Mouse (Mus musculus): ENCODE measurements around the gene Mcoln3. TPM values are rescaled to one million over a fixed set of nuclear protein-coding genes. Genes with fewer than 3 reads are reported as not detected.

The Mcoln3 gene
- polyA plus RNA-seq, 1 experiment from 2014 or later: 6.3 TPM

DNA sequence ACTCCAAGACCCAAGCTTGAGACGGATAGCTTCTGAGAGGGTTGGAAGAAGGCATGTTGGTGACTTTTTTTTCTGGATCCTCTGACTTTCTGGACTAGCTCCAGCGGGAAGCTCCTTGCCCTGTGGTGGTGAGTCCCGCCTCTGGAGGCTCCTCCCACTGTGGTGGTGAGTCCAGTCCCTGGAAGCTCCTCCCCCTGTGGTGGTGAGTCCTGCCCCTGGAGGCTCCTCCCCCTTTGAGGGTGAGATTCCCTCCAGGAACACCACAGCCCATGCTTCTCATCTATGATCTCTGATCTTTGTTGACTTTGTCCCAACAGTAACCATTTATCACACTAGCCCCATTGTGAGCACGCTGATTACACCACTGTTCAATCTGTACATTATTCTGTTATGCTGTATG lies 44.9 kb downstream of the Mcoln3 start:
- no peak overlapping the region for H3K4me2 ChIP-seq (ENCODE audit: low read depth, severe bottlenecking)
- no peaks in the 10 kb centered on the region for H3K9me3 ChIP-seq (ENCODE audit: control insufficient read depth, low read length)
- H3K27me3 ChIP-seq (ENCODE audit: control insufficient read depth, insufficient read depth, low read length): no peaks in the 10 kb centered on the region
- no peak overlapping the region for H3K9ac ChIP-seq (ENCODE audit: low read length)
- H3K27ac ChIP-seq (replicated peaks; ENCODE audit: low read depth, low read length): no peak overlapping the region
- no peaks in the 10 kb centered on the region for H3K4me1 ChIP-seq (ENCODE audit: control insufficient read depth, insufficient read depth, low read length)
- ATAC-seq (ENCODE audit: insufficient number of reproducible peaks, low FRiP score, low TSS enrichment, low read depth) (no peak), DNase-seq (ENCODE audit: low spot score) (no peak)
- H3K4me3 ChIP-seq (ENCODE audit: low read depth, low read length): no peak overlapping the region
- WGBS: 83% methylated on average over 4 of the region's 4 CpGs
- H3K36me3 ChIP-seq (ENCODE audit: control insufficient read depth, insufficient read depth, low read length): no peaks in the 10 kb centered on the region

DNA sequence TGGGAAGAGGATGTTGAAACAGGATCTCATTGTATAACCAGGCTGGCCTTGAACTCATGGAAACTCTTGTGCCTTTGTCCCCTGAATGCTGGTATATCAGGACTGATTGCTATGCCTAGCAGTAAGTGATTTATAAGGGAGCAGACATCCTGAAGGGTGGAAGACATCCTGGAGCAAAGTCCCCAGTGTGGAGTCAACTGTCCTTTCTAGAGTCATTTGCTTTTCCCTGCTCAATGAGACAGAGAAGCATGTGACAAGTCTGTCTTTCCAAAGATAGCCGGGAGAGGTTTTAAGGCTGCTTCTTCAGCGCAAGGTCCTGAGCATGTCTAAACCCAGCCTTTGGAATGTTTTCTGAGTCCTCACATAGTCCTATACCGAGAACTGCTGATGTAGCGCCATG lies 52.1 kb downstream of the Mcoln3 start:
- no peak overlapping the region for H3K4me2 ChIP-seq (ENCODE audit: low read depth, severe bottlenecking)
- H3K27me3 ChIP-seq (ENCODE audit: control insufficient read depth, insufficient read depth, low read length): no peaks in the 10 kb centered on the region
- H3K4me1 ChIP-seq (ENCODE audit: control insufficient read depth, insufficient read depth, low read length): no peaks in the 10 kb centered on the region
- no peaks in the 10 kb centered on the region for H3K36me3 ChIP-seq (ENCODE audit: control insufficient read depth, insufficient read depth, low read length)
- 94% methylated on average over 4 of the region's 4 CpGs for WGBS
- no peaks in the 10 kb centered on the region for H3K9me3 ChIP-seq (ENCODE audit: control insufficient read depth, low read length)
- H3K9ac ChIP-seq (ENCODE audit: low read length): no peak overlapping the region
- no peak overlapping the region for H3K4me3 ChIP-seq (ENCODE audit: low read depth, low read length)
- H3K27ac ChIP-seq (replicated peaks; ENCODE audit: low read depth, low read length): no peak overlapping the region
- DNase-seq (ENCODE audit: low spot score) (no peak), ATAC-seq (ENCODE audit: insufficient number of reproducible peaks, low FRiP score, low TSS enrichment, low read depth) (no peak)

DNA sequence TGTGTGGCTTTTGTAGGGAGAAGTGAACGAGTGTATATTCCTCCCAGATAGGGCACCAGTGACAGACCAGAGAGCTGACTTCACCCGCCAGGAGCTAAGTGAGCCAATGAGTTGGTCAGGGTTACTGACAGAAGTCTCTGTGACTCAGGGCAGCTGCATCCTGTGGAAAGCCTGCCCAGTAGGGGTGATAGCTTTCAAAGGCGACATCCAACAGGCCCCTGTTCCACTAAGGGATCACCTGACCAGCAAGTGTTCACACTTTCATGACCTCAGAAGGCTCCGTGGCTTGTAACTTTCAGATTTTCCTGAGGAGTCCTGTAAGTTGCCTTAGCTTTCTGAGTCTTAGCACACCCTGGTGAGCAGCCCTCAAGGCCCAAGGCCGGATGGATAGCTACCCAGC lies 55.8 kb downstream of the Mcoln3 start:
- Histone ChIP-seq H3K4me2 (ENCODE audit: low read depth, severe bottlenecking) (no peak overlapping the region), H3K9me3 (ENCODE audit: control insufficient read depth, low read length) (no peaks in the 10 kb centered on the region), H3K36me3 (ENCODE audit: control insufficient read depth, insufficient read depth, low read length) (no peaks in the 10 kb centered on the region), H3K4me3 (ENCODE audit: low read depth, low read length) (no peak overlapping the region), H3K27me3 (ENCODE audit: control insufficient read depth, insufficient read depth, low read length) (no peaks in the 10 kb centered on the region), H3K9ac (ENCODE audit: low read length) (no peak overlapping the region), H3K27ac (replicated peaks; ENCODE audit: low read depth, low read length) (no peak overlapping the region), H3K4me1 (ENCODE audit: control insufficient read depth, insufficient read depth, low read length) (no peaks in the 10 kb centered on the region)
- DNase-seq (ENCODE audit: low spot score): no peak
- 74% methylated on average over 5 of the region's 5 CpGs for WGBS
- no peak for ATAC-seq (ENCODE audit: insufficient number of reproducible peaks, low FRiP score, low TSS enrichment, low read depth)

DNA sequence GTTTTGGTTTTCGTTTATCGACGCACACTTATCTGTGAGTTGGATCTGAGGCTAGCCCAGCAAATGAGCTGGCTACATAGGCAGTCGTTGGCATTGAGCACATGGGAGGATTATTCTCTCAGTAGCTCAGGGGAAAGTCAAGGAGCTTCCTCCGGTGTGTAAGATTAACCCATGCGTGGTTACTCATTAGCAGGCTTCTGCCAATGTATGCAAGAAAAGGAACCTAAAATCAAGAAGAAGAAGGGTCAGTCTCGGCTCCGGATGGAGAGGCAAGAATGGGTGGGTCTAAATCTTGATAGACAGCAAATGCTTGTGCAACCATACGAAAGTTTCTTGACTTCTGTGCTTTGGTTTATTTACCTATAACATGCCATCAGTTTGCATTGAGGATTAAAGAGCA lies 57.0 kb downstream of the Mcoln3 start:
- WGBS: 91% methylated on average over 9 of the region's 9 CpGs
- no peak overlapping the region for H3K27ac ChIP-seq (replicated peaks; ENCODE audit: low read depth, low read length)
- no peak for DNase-seq (ENCODE audit: low spot score)
- no peaks in the 10 kb centered on the region for H3K36me3 ChIP-seq (ENCODE audit: control insufficient read depth, insufficient read depth, low read length)
- no peaks in the 10 kb centered on the region for H3K9me3 ChIP-seq (ENCODE audit: control insufficient read depth, low read length)
- H3K4me3 ChIP-seq (ENCODE audit: low read depth, low read length): no peak overlapping the region
- H3K4me1 ChIP-seq (ENCODE audit: control insufficient read depth, insufficient read depth, low read length): no peaks in the 10 kb centered on the region
- ATAC-seq (ENCODE audit: insufficient number of reproducible peaks, low FRiP score, low TSS enrichment, low read depth): no peak
- H3K4me2 ChIP-seq (ENCODE audit: low read depth, severe bottlenecking): no peak overlapping the region
- H3K9ac ChIP-seq (ENCODE audit: low read length): no peak overlapping the region
- H3K27me3 ChIP-seq (ENCODE audit: control insufficient read depth, insufficient read depth, low read length): no peaks in the 10 kb centered on the region

DNA sequence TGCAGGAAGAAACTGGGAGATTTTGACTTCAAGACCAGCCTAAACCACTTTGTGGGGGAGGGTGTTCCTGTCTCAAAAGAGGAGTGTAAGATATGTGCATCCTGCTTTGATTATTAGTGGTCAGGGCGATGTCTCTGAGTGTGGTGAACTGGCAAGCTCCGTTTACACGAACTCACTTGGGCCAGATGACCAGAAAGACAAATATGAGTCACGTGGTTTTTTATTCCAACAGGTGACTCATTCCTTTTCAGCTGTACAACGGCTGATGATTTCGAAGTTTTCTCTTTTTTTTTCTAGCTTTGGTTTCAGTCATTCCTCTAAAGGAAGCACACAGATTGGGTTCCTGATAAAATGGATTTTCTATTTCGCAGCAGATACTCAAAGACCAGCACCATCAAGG lies 60.0 kb downstream of the Mcoln3 start:
- no peak for ATAC-seq (ENCODE audit: insufficient number of reproducible peaks, low FRiP score, low TSS enrichment, low read depth)
- DNase-seq (ENCODE audit: low spot score): no peak
- Histone ChIP-seq H3K9ac (ENCODE audit: low read length) (no peak overlapping the region), H3K9me3 (ENCODE audit: control insufficient read depth, low read length) (no peaks in the 10 kb centered on the region), H3K4me2 (ENCODE audit: low read depth, severe bottlenecking) (no peak overlapping the region), H3K36me3 (ENCODE audit: control insufficient read depth, insufficient read depth, low read length) (no peaks in the 10 kb centered on the region), H3K4me3 (ENCODE audit: low read depth, low read length) (no peak overlapping the region), H3K27ac (replicated peaks; ENCODE audit: low read depth, low read length) (no peak overlapping the region), H3K27me3 (ENCODE audit: control insufficient read depth, insufficient read depth, low read length) (no peaks in the 10 kb centered on the region), H3K4me1 (ENCODE audit: control insufficient read depth, insufficient read depth, low read length) (no peaks in the 10 kb centered on the region)
- WGBS: 83% methylated on average over 7 of the region's 7 CpGs

DNA sequence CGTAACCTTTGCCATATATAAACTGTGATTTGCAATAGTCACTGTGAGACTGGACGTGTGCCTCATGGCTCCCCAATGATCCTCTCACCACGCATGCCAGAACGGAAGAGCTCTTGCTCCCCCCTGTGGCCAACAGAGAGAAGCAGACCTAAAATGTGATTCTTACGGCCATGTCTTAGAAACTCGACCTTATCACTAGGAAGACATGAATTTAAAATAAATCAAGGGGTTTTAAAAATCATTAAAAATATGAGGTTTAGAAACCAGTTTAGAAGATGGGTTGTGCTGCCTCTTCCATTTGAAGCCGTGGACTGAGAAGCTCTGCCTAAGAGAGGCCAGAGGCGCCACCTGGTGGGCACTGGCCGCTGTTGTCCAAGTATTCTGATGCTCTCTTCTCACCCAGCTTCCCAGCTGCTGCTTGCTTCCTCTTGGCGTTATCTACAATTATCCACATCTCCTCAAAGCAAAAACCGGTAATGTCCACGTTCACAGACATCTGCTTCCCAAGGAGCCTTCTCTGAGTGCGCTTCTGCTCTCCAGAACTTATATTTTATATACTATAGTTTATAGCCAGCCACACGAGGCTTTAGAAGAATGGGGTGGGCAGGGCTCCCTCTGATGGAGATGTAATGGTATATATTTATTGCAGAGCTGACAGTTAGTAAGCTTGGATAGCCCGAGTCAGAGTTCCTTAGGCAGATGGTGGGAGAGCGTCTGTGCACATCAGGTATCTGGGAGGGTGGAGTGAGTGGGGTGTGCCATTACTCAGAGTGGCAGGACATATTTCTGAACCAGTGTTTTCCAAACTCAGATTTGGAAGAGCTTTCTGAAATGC lies 60.7 kb downstream of the Mcoln3 start:
- Histone ChIP-seq H3K4me1 (ENCODE audit: control insufficient read depth, insufficient read depth, low read length) (no peaks in the 10 kb centered on the region), H3K4me3 (ENCODE audit: low read depth, low read length) (no peak overlapping the region), H3K9ac (ENCODE audit: low read length) (no peak overlapping the region), H3K9me3 (ENCODE audit: control insufficient read depth, low read length) (no peaks in the 10 kb centered on the region), H3K27ac (replicated peaks; ENCODE audit: low read depth, low read length) (no peak overlapping the region), H3K36me3 (ENCODE audit: control insufficient read depth, insufficient read depth, low read length) (no peaks in the 10 kb centered on the region), H3K27me3 (ENCODE audit: control insufficient read depth, insufficient read depth, low read length) (no peaks in the 10 kb centered on the region), H3K4me2 (ENCODE audit: low read depth, severe bottlenecking) (peak overlapping the region; percentile 39)
- DNase-seq (ENCODE audit: low spot score) (peak; percentile 87), ATAC-seq (ENCODE audit: insufficient number of reproducible peaks, low FRiP score, low TSS enrichment, low read depth) (peak; percentile 61)
- WGBS: 5% methylated on average over 16 of the region's 16 CpGs

DNA sequence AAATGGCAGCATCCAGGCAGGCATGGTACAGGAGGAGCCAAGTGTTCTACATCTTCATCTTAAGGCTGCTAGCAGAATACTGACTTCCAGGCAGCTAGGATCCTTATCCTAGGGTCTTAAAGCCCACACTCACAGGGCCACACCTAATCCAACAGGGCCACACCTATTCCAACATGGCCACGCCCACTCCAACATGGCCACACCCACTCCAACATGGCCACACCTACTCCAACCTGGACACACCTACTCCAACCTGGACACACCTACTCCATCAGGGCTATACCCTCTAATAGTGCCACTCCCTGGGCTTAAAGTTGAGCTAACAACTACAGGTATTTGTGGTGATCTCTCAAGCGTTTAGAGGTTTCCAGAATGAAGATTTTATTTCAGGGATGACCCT lies 63.1 kb downstream of the Mcoln3 start:
- H3K36me3 ChIP-seq (ENCODE audit: control insufficient read depth, insufficient read depth, low read length): no peaks in the 10 kb centered on the region
- WGBS: 36% methylated on average over 2 of the region's 2 CpGs
- no peak for DNase-seq (ENCODE audit: low spot score)

DNA sequence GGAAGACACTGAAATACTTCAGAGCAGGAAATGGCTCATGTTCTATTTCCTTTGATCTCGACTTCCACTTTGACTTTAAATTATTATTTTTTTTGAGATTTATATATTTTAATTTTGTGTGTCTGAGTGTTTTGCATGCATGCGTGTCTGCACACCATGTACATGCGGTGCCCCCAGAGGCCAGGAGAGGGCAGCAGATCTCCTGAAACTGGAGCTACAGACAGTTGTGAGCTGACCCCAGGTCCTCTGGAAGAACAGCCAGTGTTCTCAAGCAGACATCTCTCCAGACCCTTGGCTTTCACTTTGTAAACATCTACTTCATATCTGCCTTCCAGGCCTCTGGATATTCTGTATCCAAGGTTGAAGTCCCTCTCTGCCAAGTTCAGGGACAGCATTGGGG lies 63.7 kb downstream of the Mcoln3 start:
- H3K4me3 ChIP-seq (ENCODE audit: low read depth, low read length): no peak overlapping the region
- peak; percentile 76 for DNase-seq (ENCODE audit: low spot score)
- no peaks in the 10 kb centered on the region for H3K4me1 ChIP-seq (ENCODE audit: control insufficient read depth, insufficient read depth, low read length)
- 41% methylated on average over 3 of the region's 3 CpGs for WGBS
- no peak overlapping the region for H3K4me2 ChIP-seq (ENCODE audit: low read depth, severe bottlenecking)
- no peaks in the 10 kb centered on the region for H3K27me3 ChIP-seq (ENCODE audit: control insufficient read depth, insufficient read depth, low read length)
- no peak overlapping the region for H3K27ac ChIP-seq (replicated peaks; ENCODE audit: low read depth, low read length)
- H3K36me3 ChIP-seq (ENCODE audit: control insufficient read depth, insufficient read depth, low read length): no peaks in the 10 kb centered on the region
- H3K9me3 ChIP-seq (ENCODE audit: control insufficient read depth, low read length): no peaks in the 10 kb centered on the region
- H3K9ac ChIP-seq (ENCODE audit: low read length): no peak overlapping the region
- ATAC-seq (ENCODE audit: insufficient number of reproducible peaks, low FRiP score, low TSS enrichment, low read depth): no peak

More for the DNA sequence above, 63.1 kb downstream of the Mcoln3 start:
- ATAC-seq (ENCODE audit: insufficient number of reproducible peaks, low FRiP score, low TSS enrichment, low read depth): no peak
- Histone ChIP-seq H3K27me3 (ENCODE audit: control insufficient read depth, insufficient read depth, low read length) (no peaks in the 10 kb centered on the region), H3K9ac (ENCODE audit: low read length) (no peak overlapping the region), H3K4me3 (ENCODE audit: low read depth, low read length) (no peak overlapping the region), H3K27ac (replicated peaks; ENCODE audit: low read depth, low read length) (no peak overlapping the region), H3K4me1 (ENCODE audit: control insufficient read depth, insufficient read depth, low read length) (no peaks in the 10 kb centered on the region), H3K4me2 (ENCODE audit: low read depth, severe bottlenecking) (no peak overlapping the region), H3K9me3 (ENCODE audit: control insufficient read depth, low read length) (no peaks in the 10 kb centered on the region)

All from limb, embryonic 11.5 days (tissue).